Mouse (Mus musculus) hindbrain, embryonic 16.5 days (tissue): Measurements from ENCODE around the gene Lnx2. TPM values are rescaled to one million over a fixed set of nuclear protein-coding genes. Genes with fewer than 3 reads are reported as not detected.

Source experiments
- ATAC-seq: fragments of 200-750 bp; cut with Nextera tagmentation; 2 replicates; pipeline ENCODE4 v1.8.0; 2017; ENCODE audit warnings: moderate TSS enrichment, moderate library complexity
- H3K27ac ChIP-seq: fragments of 300-500 bp; sonication (generic); 2 replicates; pipeline ENCODE4 v1.5.1; 2014; ENCODE audit warnings: low read depth, mild to moderate bottlenecking, control low read depth, low read length, moderate library complexity
- H3K27me3 ChIP-seq: fragments of 300-500 bp; sonication (generic); replicated peaks from 2 replicates; pipeline ENCODE4 v1.6.1; 2014; ENCODE audit warnings: low read length; ENCODE audit not compliant: control insufficient read depth, insufficient read depth
- H3K36me3 ChIP-seq: fragments of 300-500 bp; sonication (generic); 2 replicates; pipeline ENCODE4 v1.6.1; 2014; ENCODE audit warnings: mild to moderate bottlenecking, low read length, moderate library complexity, mixed read lengths; ENCODE audit not compliant: control insufficient read depth, insufficient read depth
- H3K4me1 ChIP-seq: fragments of 300-500 bp; sonication (generic); 2 replicates; pipeline ENCODE4 v1.6.1; 2014; ENCODE audit warnings: low read depth, low read length; ENCODE audit not compliant: control insufficient read depth, insufficient read depth
- H3K4me2 ChIP-seq: fragments of 300-500 bp; sonication (generic); 2 replicates; pipeline ENCODE4 v1.6.1; 2014; ENCODE audit warnings: mild to moderate bottlenecking, low read length, control low read depth, moderate library complexity
- H3K4me3 ChIP-seq: fragments of 300-500 bp; sonication (generic); 2 replicates; pipeline ENCODE4 v1.5.1; 2014; ENCODE audit warnings: mild to moderate bottlenecking, low read length, control low read depth, moderate library complexity
- H3K9ac ChIP-seq: fragments of 300-500 bp; sonication (generic); 2 replicates; pipeline ENCODE4 v1.6.1; 2014; ENCODE audit warnings: low read depth, mild to moderate bottlenecking, control low read depth, low read length, moderate library complexity
- H3K9me3 ChIP-seq: fragments of 300-500 bp; sonication (generic); 2 replicates; pipeline ENCODE4 v1.6.1; 2014; ENCODE audit warnings: mild to moderate bottlenecking, low read length, moderate library complexity; ENCODE audit not compliant: control insufficient read depth
- WGBS: fragments of 180-500 bp; shearing (Covaris S2); extraction: QIAGEN DNeasy Blood & Tissue Kit; methylation state at CpG from one replicate; pipeline ENCODE4 v1.1.7; 2014; 5-methylcytosine and 5-hydroxymethylcytosine counted together
- polyA plus RNA-seq: library from polyadenylated mRNA; unstranded; fragments of >200 nt; fragmentation: Nextera tagmentation; extraction: Ambion mirVana; gene quantifications from 2 replicates; pipeline ENCODE4 v1.2.1, GENCODE M21; 2015

Gene Lnx2
- 4.5 and 6.2 TPM in 2 replicates for polyA plus RNA-seq

- Histone ChIP-seq H3K9ac (peak within 1 kb of the TSS; percentile 86), H3K4me1 (peaks cover 17% of the 10 kb centered on the region), H3K27me3 (no peaks in the 10 kb centered on the region), H3K4me2 (peak within 1 kb of the TSS; percentile 97), H3K4me3 (peak within 1 kb of the TSS; percentile 92), H3K36me3 (no peaks in the 10 kb centered on the region), H3K9me3 (no peaks in the 10 kb centered on the region), H3K27ac (peak within 1 kb of the TSS; percentile 91)
- ATAC-seq: peak; percentile 99
- under 1% methylated on average over 65 of the region's 65 CpGs for WGBS
These were observed at the start of gene Lnx2 for GRCm38 (mm10) chr5:147076026-147076798. Gene Lnx2 (minus strand): TSS chr5:147076586.

- H3K27ac ChIP-seq: no peak overlapping the region
- H3K4me3 ChIP-seq: no peak overlapping the region
- 90% methylated on average over 13 of the region's 13 CpGs for WGBS
- H3K36me3 ChIP-seq: no peaks in the 10 kb centered on the region
- H3K9ac ChIP-seq: no peak overlapping the region
- no peaks in the 10 kb centered on the region; the same call in 1 of the 2 replicates for H3K9me3 ChIP-seq
- H3K4me1 ChIP-seq: no peaks in the 10 kb centered on the region
- ATAC-seq: no peak
- no peak overlapping the region for H3K4me2 ChIP-seq
- H3K27me3 ChIP-seq: 0 out of 2 replicates have a peak, but pooled peaks cover 2% of the 10 kb centered on the region
These were observed 49.3 kb upstream of the Lnx2 start for GRCm38 (mm10) chr5:147125542-147126185.

GRCm38 (mm10) chr5:147124794-147125193 is 48.4 kb upstream of the Lnx2 start:
- Histone ChIP-seq H3K9me3 (no peaks in the 10 kb centered on the region; the same call in 1 of the 2 replicates), H3K4me3 (no peak overlapping the region), H3K4me2 (no peak overlapping the region), H3K9ac (no peak overlapping the region), H3K27me3 (0 out of 2 replicates have a peak, but pooled peaks cover 2% of the 10 kb centered on the region), H3K4me1 (no peaks in the 10 kb centered on the region), H3K36me3 (no peaks in the 10 kb centered on the region), H3K27ac (no peak overlapping the region)
- WGBS: 44% methylated on average over 9 of the region's 9 CpGs
- ATAC-seq: no peak

GRCm38 (mm10) chr5:147121146-147121545 is 44.8 kb upstream of the Lnx2 start:
- Histone ChIP-seq H3K27me3 (0 out of 2 replicates have a peak, but pooled peaks cover 2% of the 10 kb centered on the region), H3K4me1 (no peaks in the 10 kb centered on the region), H3K36me3 (no peaks in the 10 kb centered on the region), H3K4me3 (no peak overlapping the region), H3K9ac (no peak overlapping the region), H3K4me2 (no peak overlapping the region), H3K9me3 (no peaks in the 10 kb centered on the region; the same call in 1 of the 2 replicates), H3K27ac (no peak overlapping the region)
- ATAC-seq: no peak
- WGBS: 95% methylated on average over 4 of the region's 4 CpGs

- Histone ChIP-seq H3K9me3 (peaks cover 3% of the 10 kb centered on the region; the same call in 1 of the 2 replicates), H3K4me1 (no peaks in the 10 kb centered on the region), H3K4me2 (no peak overlapping the region), H3K4me3 (no peak overlapping the region), H3K27me3 (no peaks in the 10 kb centered on the region), H3K9ac (no peak overlapping the region), H3K27ac (no peak overlapping the region), H3K36me3 (no peaks in the 10 kb centered on the region; the same call in 1 of the 2 replicates)
- 17% methylated on average over 6 of the region's 6 CpGs for WGBS
- ATAC-seq: no peak
These were observed 40.6 kb upstream of the Lnx2 start for GRCm38 (mm10) chr5:147117027-147117426.

- peaks cover 2% of the 10 kb centered on the region for H3K36me3 ChIP-seq
- H3K4me1 ChIP-seq: no peaks in the 10 kb centered on the region
- 98% methylated on average over 4 of the region's 4 CpGs for WGBS
- H3K9ac ChIP-seq: no peak overlapping the region
- H3K4me2 ChIP-seq: no peak overlapping the region
- H3K27me3 ChIP-seq: no peaks in the 10 kb centered on the region
- no peak overlapping the region for H3K27ac ChIP-seq
- H3K9me3 ChIP-seq: 0 out of 2 replicates have a peak, but pooled peaks cover 3% of the 10 kb centered on the region
- no peak overlapping the region for H3K4me3 ChIP-seq
- no peak for ATAC-seq
These were observed 39.2 kb upstream of the Lnx2 start for GRCm38 (mm10) chr5:147115631-147116030.

- WGBS: 78% methylated on average over 7 of the region's 7 CpGs
- Histone ChIP-seq H3K4me3 (no peak overlapping the region), H3K9me3 (0 out of 2 replicates have a peak, but pooled peaks cover 3% of the 10 kb centered on the region), H3K9ac (no peak overlapping the region), H3K36me3 (peaks cover 2% of the 10 kb centered on the region), H3K27ac (no peak overlapping the region), H3K4me1 (no peaks in the 10 kb centered on the region), H3K27me3 (no peaks in the 10 kb centered on the region), H3K4me2 (no peak overlapping the region)
- ATAC-seq: no peak
These were observed 38.4 kb upstream of the Lnx2 start for GRCm38 (mm10) chr5:147114738-147115137.

GRCm38 (mm10) chr5:147108861-147109591 is 32.6 kb upstream of the Lnx2 start:
- Histone ChIP-seq H3K4me2 (no peak overlapping the region), H3K9ac (no peak overlapping the region), H3K27me3 (no peaks in the 10 kb centered on the region), H3K36me3 (peaks cover 4% of the 10 kb centered on the region), H3K27ac (no peak overlapping the region), H3K4me1 (no peaks in the 10 kb centered on the region), H3K9me3 (no peaks in the 10 kb centered on the region), H3K4me3 (no peak overlapping the region)
- ATAC-seq: no peak
- 87% methylated on average over 13 of the region's 13 CpGs for WGBS

GRCm38 (mm10) chr5:147107276-147107675 is 30.9 kb upstream of the Lnx2 start:
- ATAC-seq: no peak
- Histone ChIP-seq H3K36me3 (peaks cover 4% of the 10 kb centered on the region), H3K9ac (no peak overlapping the region), H3K27me3 (no peaks in the 10 kb centered on the region), H3K27ac (no peak overlapping the region), H3K4me3 (no peak overlapping the region), H3K9me3 (no peaks in the 10 kb centered on the region), H3K4me2 (no peak overlapping the region), H3K4me1 (no peaks in the 10 kb centered on the region)
- 90% methylated on average over 3 of the region's 3 CpGs for WGBS
